Mouse (Mus musculus) hindbrain, embryonic 10.5 days (tissue): ENCODE measurements at regions not wholly inside any gene's neighbourhood (a gene's known extent, or its start where the extent isn't known, plus 50 kb on each side); places are given as distances from the start of the nearest gene placed in this dataset.

Experiments used
- DNase-seq: peaks from one replicate; pipeline ENCODE4 v3.0.0-alpha.2; 2017; ENCODE audit warnings: low spot score
- H3K27ac ChIP-seq: fragments of 300-500 bp; sonication (generic); 2 replicates; pipeline ENCODE4 v1.5.1; 2016; ENCODE audit warnings: mild to moderate bottlenecking, moderate library complexity
- H3K27me3 ChIP-seq: fragments of 300-500 bp; sonication (generic); 2 replicates; pipeline ENCODE4 v1.6.1; 2016; ENCODE audit warnings: mild to moderate bottlenecking; ENCODE audit not compliant: poor library complexity, insufficient read depth, severe bottlenecking
- H3K36me3 ChIP-seq: fragments of 300-500 bp; sonication (generic); 2 replicates; pipeline ENCODE4 v1.6.1; 2016; ENCODE audit warnings: mild to moderate bottlenecking, moderate library complexity
- H3K4me1 ChIP-seq: fragments of 300-500 bp; sonication (generic); replicated peaks from 2 replicates; pipeline ENCODE4 v1.6.1; 2016; ENCODE audit warnings: mild to moderate bottlenecking
- H3K4me3 ChIP-seq: fragments of 300-500 bp; sonication (generic); 2 replicates; pipeline ENCODE4 v1.5.1; 2016; ENCODE audit warnings: mild to moderate bottlenecking, moderate library complexity
- H3K9me3 ChIP-seq: fragments of 300-500 bp; sonication (generic); 2 replicates; pipeline ENCODE4 v1.6.1; 2016; ENCODE audit warnings: mild to moderate bottlenecking, moderate library complexity
- WGBS: fragments of 180-500 bp; shearing (Covaris S2); methylation state at CpG from one replicate; pipeline ENCODE4 v1.1.7; 2016; 5-methylcytosine and 5-hydroxymethylcytosine counted together

- peaks cover 55% of the 10 kb centered on the region for H3K4me1 ChIP-seq
- peak overlapping the region; percentile 47 for H3K4me3 ChIP-seq
- no peaks in the 10 kb centered on the region for H3K36me3 ChIP-seq
- 7% methylated on average over 9 of the region's 9 CpGs for WGBS
- DNase-seq = peak; percentile 28
- no peaks in the 10 kb centered on the region for H3K9me3 ChIP-seq
- peaks cover 10% of the 10 kb centered on the region for H3K27me3 ChIP-seq
- H3K27ac ChIP-seq = peak overlapping the region; percentile 81
Measured at GRCm38 (mm10) chr10:92161501-92161900, 560.7 kb downstream of the Nedd1 start.

GRCm38 (mm10) chr10:92146263-92146662 is 576.0 kb downstream of the Nedd1 start:
- Histone ChIP-seq H3K27me3 (no peaks in the 10 kb centered on the region), H3K4me3 (no peak overlapping the region), H3K36me3 (peaks cover 8% of the 10 kb centered on the region; the same call in 1 of the 2 replicates), H3K27ac (no peak overlapping the region), H3K4me1 (no peaks in the 10 kb centered on the region), H3K9me3 (no peaks in the 10 kb centered on the region)
- 92% methylated on average over 3 of the region's 3 CpGs for WGBS
- no peak for DNase-seq

DNA sequence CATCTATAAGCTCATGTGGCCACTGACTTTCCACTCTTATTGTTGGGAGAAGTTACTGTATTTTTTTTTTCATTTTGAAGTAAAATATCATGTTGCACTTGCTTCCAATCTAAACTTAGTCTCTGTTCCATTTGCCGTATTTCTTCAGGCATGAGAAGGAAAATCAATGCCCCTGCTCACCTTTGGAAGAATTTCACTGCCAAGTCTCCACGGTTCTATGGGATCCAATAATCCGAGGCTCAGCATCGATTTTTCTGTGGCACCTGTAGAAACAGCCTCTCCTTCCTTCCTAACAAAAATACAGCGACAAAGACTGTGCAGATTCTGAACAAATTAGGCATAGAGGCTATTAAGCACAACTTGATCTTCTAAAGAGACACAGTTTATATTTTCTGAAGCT is 586.7 kb downstream of the Nedd1 start:
- H3K27me3 ChIP-seq = no peaks in the 10 kb centered on the region
- 89% methylated on average over 5 of the region's 5 CpGs for WGBS
- peaks cover 39% of the 10 kb centered on the region for H3K36me3 ChIP-seq
- no peaks in the 10 kb centered on the region for H3K9me3 ChIP-seq
- no peak overlapping the region for H3K27ac ChIP-seq
- DNase-seq = no peak
- H3K4me3 ChIP-seq = no peak overlapping the region
- no peaks in the 10 kb centered on the region for H3K4me1 ChIP-seq

GRCm38 (mm10) chr10:92112790-92113189 is 609.4 kb downstream of the Nedd1 start:
- Histone ChIP-seq H3K4me3 (no peak overlapping the region), H3K27me3 (no peaks in the 10 kb centered on the region), H3K9me3 (no peaks in the 10 kb centered on the region), H3K27ac (no peak overlapping the region), H3K4me1 (no peaks in the 10 kb centered on the region), H3K36me3 (peaks cover 15% of the 10 kb centered on the region; the same call in 1 of the 2 replicates)
- DNase-seq = no peak
- WGBS = 22% methylated on average over 2 of the region's 2 CpGs

- no peaks in the 10 kb centered on the region for H3K9me3 ChIP-seq
- WGBS = 78% methylated on average over 6 of the region's 6 CpGs
- H3K4me3 ChIP-seq = no peak overlapping the region
- no peak overlapping the region for H3K27ac ChIP-seq
- no peak for DNase-seq
- H3K27me3 ChIP-seq = no peaks in the 10 kb centered on the region
- no peaks in the 10 kb centered on the region for H3K4me1 ChIP-seq
- peaks cover 11% of the 10 kb centered on the region; the same call in 1 of the 2 replicates for H3K36me3 ChIP-seq
Measured at GRCm38 (mm10) chr10:92106331-92106730, 615.9 kb downstream of the Nedd1 start.

- no peak for DNase-seq
- peaks cover 3% of the 10 kb centered on the region; the same call in 1 of the 2 replicates for H3K36me3 ChIP-seq
- H3K27me3 ChIP-seq = no peaks in the 10 kb centered on the region
- H3K9me3 ChIP-seq = no peaks in the 10 kb centered on the region
- H3K4me1 ChIP-seq = no peaks in the 10 kb centered on the region
- no peak overlapping the region for H3K27ac ChIP-seq
- 76% methylated on average over 9 of the region's 9 CpGs for WGBS
- H3K4me3 ChIP-seq = no peak overlapping the region
Measured at GRCm38 (mm10) chr10:92103887-92104286, 618.3 kb downstream of the Nedd1 start.

GRCm38 (mm10) chr10:92102755-92103154 is 619.5 kb downstream of the Nedd1 start:
- Histone ChIP-seq H3K4me1 (no peaks in the 10 kb centered on the region), H3K27ac (no peak overlapping the region)

DNA sequence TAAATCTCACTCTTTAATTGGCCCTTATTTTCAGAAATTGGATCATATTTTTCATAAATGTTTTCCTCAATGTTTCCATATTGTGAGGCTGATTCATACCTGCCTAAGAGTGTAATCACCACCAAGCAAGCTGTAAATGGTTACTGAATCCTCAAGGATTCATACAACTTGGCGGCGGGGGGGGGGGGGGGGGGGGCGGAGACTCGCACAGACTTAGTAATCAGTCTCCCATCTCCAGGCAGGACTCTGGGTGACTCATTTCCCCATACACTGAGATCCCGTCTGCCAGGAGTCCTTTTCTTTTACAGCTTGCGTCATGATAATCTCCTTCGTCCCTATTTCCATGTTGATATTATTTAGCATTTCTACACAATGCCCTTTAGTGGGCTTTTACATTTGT is 624.7 kb downstream of the Nedd1 start:
- no peak for DNase-seq
- peaks cover 13% of the 10 kb centered on the region; the same call in 1 of the 2 replicates for H3K27me3 ChIP-seq
- 44% methylated on average over 7 of the region's 7 CpGs for whole genome bisulfite sequencing
- no peak overlapping the region for H3K27ac ChIP-seq
- H3K36me3 ChIP-seq = 0 out of 2 replicates have a peak, but pooled peaks cover 9% of the 10 kb centered on the region
- no peaks in the 10 kb centered on the region for H3K9me3 ChIP-seq
- H3K4me3 ChIP-seq = no peak overlapping the region
- H3K4me1 ChIP-seq = no peaks in the 10 kb centered on the region

More at GRCm38 (mm10) chr10:92102755-92103154, 619.5 kb downstream of the Nedd1 start:
- H3K9me3 ChIP-seq = no peaks in the 10 kb centered on the region
- H3K27me3 ChIP-seq = no peaks in the 10 kb centered on the region
- DNase-seq = no peak
- H3K36me3 ChIP-seq = 0 out of 2 replicates have a peak, but pooled peaks cover 2% of the 10 kb centered on the region
- no peak overlapping the region for H3K4me3 ChIP-seq
- 73% methylated on average over 4 of the region's 4 CpGs for WGBS

DNA sequence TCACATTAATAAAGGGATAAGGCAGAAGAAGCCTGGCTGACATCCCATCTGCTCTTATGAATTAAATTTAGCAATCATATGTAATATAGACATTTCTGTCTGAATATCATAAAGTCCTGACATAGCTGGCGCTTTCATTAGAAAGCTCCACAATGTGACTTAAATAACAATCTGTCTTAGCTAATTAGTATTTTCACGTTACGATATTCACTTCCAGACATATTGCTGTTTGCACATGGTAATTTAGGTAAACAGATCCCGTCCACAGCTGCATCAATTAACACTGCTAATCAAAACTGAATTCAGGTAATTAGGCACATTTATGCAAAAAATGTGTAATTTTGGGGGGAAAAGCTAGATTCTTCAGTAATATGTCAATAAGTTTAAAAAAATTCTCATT is 625.1 kb downstream of the Nedd1 start:
- H3K27ac ChIP-seq = no peak overlapping the region
- H3K9me3 ChIP-seq = no peaks in the 10 kb centered on the region
- no peak for DNase-seq
- H3K4me1 ChIP-seq = peaks cover 3% of the 10 kb centered on the region
- H3K36me3 ChIP-seq = 0 out of 2 replicates have a peak, but pooled peaks cover 9% of the 10 kb centered on the region
- no peak overlapping the region for H3K4me3 ChIP-seq
- peaks cover 13% of the 10 kb centered on the region; the same call in 1 of the 2 replicates for H3K27me3 ChIP-seq
- 86% methylated on average over 4 of the region's 4 CpGs for WGBS

DNA sequence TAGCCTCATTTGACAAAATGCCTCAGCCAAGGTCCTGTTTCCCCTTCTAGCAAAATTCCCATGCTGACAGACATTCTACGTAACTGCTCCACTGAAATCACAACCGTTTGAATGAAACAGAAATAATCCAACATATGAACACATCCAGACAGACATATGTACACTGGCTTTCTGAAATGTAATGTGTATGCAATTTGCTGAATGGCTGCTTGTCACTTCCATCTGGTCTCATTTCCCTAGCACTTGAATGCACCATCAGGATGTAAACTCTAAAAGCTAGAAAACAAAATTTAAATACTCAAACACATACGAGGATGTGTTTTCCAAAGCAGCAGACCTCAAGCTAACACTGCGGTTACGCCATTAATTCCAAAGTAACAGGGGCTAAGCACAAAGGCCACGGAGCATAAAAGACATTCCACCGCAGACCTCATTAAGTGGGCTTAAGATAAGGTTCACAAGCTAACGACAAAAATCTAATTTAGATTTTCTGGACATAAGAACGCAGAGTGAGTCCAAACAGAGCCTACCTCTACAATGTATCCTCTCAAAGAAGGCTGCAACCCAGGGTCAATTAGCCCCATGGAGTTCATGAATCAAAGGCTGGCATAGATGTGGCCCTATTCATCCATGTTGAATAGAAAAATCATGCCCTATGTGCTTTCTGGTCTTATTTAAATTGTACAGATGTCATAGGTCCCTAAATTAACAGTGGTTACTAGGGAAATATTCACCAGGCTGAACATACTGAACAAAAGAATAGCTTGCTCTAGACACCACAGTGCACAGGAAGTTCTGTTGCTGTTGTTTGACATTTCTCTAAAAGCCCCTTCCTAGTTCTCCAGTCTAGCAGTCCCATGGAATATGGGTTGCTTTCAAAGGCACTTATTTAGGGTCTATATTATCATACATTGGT is 630.5 kb downstream of the Nedd1 start:
- no peaks in the 10 kb centered on the region for H3K9me3 ChIP-seq
- WGBS = 53% methylated on average over 9 of the region's 9 CpGs
- H3K27ac ChIP-seq = no peak overlapping the region
- H3K4me1 ChIP-seq = peaks cover 12% of the 10 kb centered on the region
- no peak for DNase-seq
- 0 out of 2 replicates have a peak, but pooled peaks cover 9% of the 10 kb centered on the region for H3K36me3 ChIP-seq
- H3K27me3 ChIP-seq = peaks cover 13% of the 10 kb centered on the region; the same call in 1 of the 2 replicates
- H3K4me3 ChIP-seq = no peak overlapping the region

GRCm38 (mm10) chr10:92082111-92082510 is 640.1 kb downstream of the Nedd1 start:
- 86% methylated on average over 4 of the region's 4 CpGs for WGBS
- no peak overlapping the region for H3K4me3 ChIP-seq
- peaks cover 21% of the 10 kb centered on the region; the same call in 1 of the 2 replicates for H3K36me3 ChIP-seq
- no peak overlapping the region; the same call in 1 of the 2 replicates for H3K27ac ChIP-seq
- no peak for DNase-seq
- no peaks in the 10 kb centered on the region for H3K9me3 ChIP-seq
- H3K4me1 ChIP-seq = peaks cover 48% of the 10 kb centered on the region
- peaks cover 11% of the 10 kb centered on the region for H3K27me3 ChIP-seq

- H3K27ac ChIP-seq = peak overlapping the region; percentile 66
- H3K4me3 ChIP-seq = no peak overlapping the region
- 25% methylated on average over 1 of the region's 1 CpGs for WGBS
- DNase-seq = peak; percentile 19
- H3K9me3 ChIP-seq = no peaks in the 10 kb centered on the region
- H3K27me3 ChIP-seq = peaks cover 11% of the 10 kb centered on the region
- peaks cover 57% of the 10 kb centered on the region for H3K4me1 ChIP-seq
- peaks cover 21% of the 10 kb centered on the region; the same call in 1 of the 2 replicates for H3K36me3 ChIP-seq
Measured at GRCm38 (mm10) chr10:92081199-92081598, 641.0 kb downstream of the Nedd1 start.

GRCm38 (mm10) chr10:92079421-92079820 is 642.8 kb downstream of the Nedd1 start:
- peaks cover 12% of the 10 kb centered on the region; the same call in 1 of the 2 replicates for H3K36me3 ChIP-seq
- no peak overlapping the region for H3K4me3 ChIP-seq
- DNase-seq = peak; percentile 50
- H3K4me1 ChIP-seq = peaks cover 75% of the 10 kb centered on the region
- H3K9me3 ChIP-seq = no peaks in the 10 kb centered on the region
- WGBS = 20% methylated on average over 4 of the region's 4 CpGs
- H3K27me3 ChIP-seq = peaks cover 11% of the 10 kb centered on the region; the same call in 1 of the 2 replicates
- peak overlapping the region; percentile 23; the same call in 1 of the 2 replicates for H3K27ac ChIP-seq
